18 mouse cellular contexts compared by ENCODE assay signal in genomic region chr1:179975645-179976275, GRCm38 (mm10). TPM values are rescaled to one million over a fixed set of nuclear protein-coding genes. Genes with fewer than 3 reads are reported as not detected.
DNase-seq lines count a peak whose midpoint lies in the region; ATAC-seq and TF ChIP-seq lines count a peak whose summit lies in the region.
"Had no signal": no experiment of that assay in that cellular context is flagged by ENCODE, and none has a peak within 500 bp of the region (broad histone marks: within the 10 kb centered on the region; RNA-seq: fewer than 3 reads in every experiment).

No protein-coding gene starts in this region.

- H3K4me3 ChIP-seq in G1E (ENCODE audit: low read depth, low read length), result peak overlapping the region; percentile 33; the same call in 1 of the 2 replicates
- H3K4me3 ChIP-seq in liver, embryonic 14.5 days (ENCODE audit: insufficient read depth in 1 of 2, low read depth in 2 of 2, low read length in 2 of 2), result peak overlapping the region; percentile 55 to 58
- H3K4me3 ChIP-seq: embryonic facial prominence, embryonic 15.5 days; hindbrain, embryonic 13.5 days; lung, embryonic 15.5 days; megakaryocyte, embryonic 14.5 days; neural tube, embryonic 13.5 days had no signal

- no peaks in the 10 kb centered on the region for H3K27me3 ChIP-seq in G1E (ENCODE audit: insufficient read depth, low read length)
- H3K27me3 ChIP-seq in liver, embryonic 14.5 days (ENCODE audit: control insufficient read depth, insufficient read depth, low read length), result no peaks in the 10 kb centered on the region
- H3K27me3 ChIP-seq: CH12.LX; embryonic facial prominence, embryonic 15.5 days; hindbrain, embryonic 13.5 days; lung, embryonic 15.5 days; megakaryocyte, embryonic 14.5 days; neural tube, embryonic 13.5 days; Patski had no signal

- peak overlapping the region; percentile 68 for H3K4me2 ChIP-seq in liver, embryonic 14.5 days (ENCODE audit: low read depth)
- H3K4me2 ChIP-seq: embryonic facial prominence, embryonic 15.5 days; hindbrain, embryonic 13.5 days; lung, embryonic 15.5 days; neural tube, embryonic 13.5 days had no signal

- peak overlapping the region; percentile 84 for H3K27ac ChIP-seq in liver, embryonic 14.5 days
- H3K27ac ChIP-seq: embryonic facial prominence, embryonic 15.5 days; hindbrain, embryonic 13.5 days; lung, embryonic 15.5 days; neural tube, embryonic 13.5 days had no signal

- WGBS in liver, embryonic 14.5 days (ENCODE audit: insufficient replicate concordance), result 14% methylated on average over 5 of the region's 5 CpGs

- no peaks in the 10 kb centered on the region for H3K9me3 ChIP-seq in G1E (replicated peaks)
- no peaks in the 10 kb centered on the region for H3K9me3 ChIP-seq in liver, embryonic 14.5 days (ENCODE audit: control insufficient read depth, low read length)
- H3K9me3 ChIP-seq: embryonic facial prominence, embryonic 15.5 days; hindbrain, embryonic 13.5 days; lung, embryonic 15.5 days; neural tube, embryonic 13.5 days had no signal

- peaks cover 23% of the 10 kb centered on the region for H3K4me1 ChIP-seq in G1E (ENCODE audit: insufficient read depth, low read depth, low read length)
- H3K4me1 ChIP-seq in liver, embryonic 14.5 days (replicated peaks; ENCODE audit: control insufficient read depth in 2 of 2, insufficient read depth in 2 of 2, low read length in 1 of 2), result peaks cover 39 to 47% of the 10 kb centered on the region in 2 experiments

- peak; percentile 65 for TF ChIP-seq EP300 in liver, embryonic 14.5 days (IDR thresholded peaks at IDR 0.05; ENCODE audit: low read depth)

- DNase-seq in cerebellum, adult 18-20 months, result peak; percentile 36
- no peak for DNase-seq in cerebellum, postnatal 36 days
- no peak for DNase-seq in G1E (ENCODE audit: low spot score)
- DNase-seq in liver, embryonic 14.5 days (ENCODE audit: low read depth in 3 of 3, low spot score in 3 of 3), result peak; percentile 48 to 50 (median 50)
- DNase-seq in left cerebral cortex, adult 18-20 months (ENCODE audit: low spot score in 2 of 2), result no peak
- no peak for DNase-seq in layer of hippocampus, postnatal 10 days (ENCODE audit: low spot score in 2 of 2)
- no peak for DNase-seq in gastrocnemius, adult 8-10 months (ENCODE audit: low spot score in 2 of 2)
- DNase-seq: kidney, postnatal 10 days; thymus, postnatal 36 days had no signal

- peak overlapping the region; percentile 67 for H3K9ac ChIP-seq in liver, embryonic 14.5 days (replicated peaks)
- H3K9ac ChIP-seq: embryonic facial prominence, embryonic 15.5 days; hindbrain, embryonic 13.5 days; lung, embryonic 15.5 days; neural tube, embryonic 13.5 days had no signal

- ATAC-seq in G1E (ENCODE audit: extremely low read depth, insufficient number of reproducible peaks, low FRiP score, poor library complexity, severe bottlenecking), result no peak
- 0 out of 2 replicates have a peak, but pooled peaks have one; percentile 38 for ATAC-seq in erythroblast, adult 5-6 weeks (replicated peaks; ENCODE audit: low FRiP score, poor library complexity, severe bottlenecking)
- peak; percentile 92 for ATAC-seq in liver, embryonic 14.5 days (ENCODE audit: insufficient read depth)
- ATAC-seq: forebrain, embryonic 14.5 days; Patski had no signal

- TF ChIP-seq CTCF in G1E (IDR thresholded peaks at IDR 0.05; ENCODE audit: low read depth, low read length), result no peak
- TF ChIP-seq CTCF in liver, embryonic 14.5 days (IDR thresholded peaks at IDR 0.05; ENCODE audit: low read depth), result no peak

- peaks cover 11% of the 10 kb centered on the region for H3K36me3 ChIP-seq in G1E (replicated peaks)
- H3K36me3 ChIP-seq in liver, embryonic 14.5 days (replicated peaks; ENCODE audit: control insufficient read depth, insufficient read depth, low read depth), result no peaks in the 10 kb centered on the region
- H3K36me3 ChIP-seq: embryonic facial prominence, embryonic 15.5 days; hindbrain, embryonic 13.5 days; lung, embryonic 15.5 days; neural tube, embryonic 13.5 days had no signal

RNA-seq across cellular contexts. Expression of gene Cdc42bpa, which starts 15.5 kb away (rescaled TPM):
- total RNA-seq in G1E (2014; fragmentation: Nextera tagmentation), result 50.3 and 90.0 TPM in 2 replicates
- 22.9 and 28.2 TPM in 2 replicates for total RNA-seq in G1E (2017)
- polyA plus RNA-seq in G1E (2012), result 8.2 and 8.3 TPM in 2 replicates
- total RNA-seq in erythroblast, adult 5-6 weeks (2015; ENCODE audit: low replicate concordance), result 6.9 and 15.7 TPM in 2 replicates
- 27.2 and 30.0 TPM in 2 replicates for total RNA-seq in erythroblast, adult 5-6 weeks (2017; ENCODE audit: low replicate concordance)
- polyA plus RNA-seq in liver, embryonic 14.5 days (2012; rRNA removed), result 7.5 and 9.1 TPM in 2 replicates
- polyA plus RNA-seq in liver, embryonic 14.5 days (2014; fragmentation: Nextera tagmentation; extraction: Ambion mirVana), result 8.1 and 8.2 TPM in 2 replicates
- 100 to 1,000 TPM; 223 to 236 TPM for total RNA-seq in left cerebral cortex, adult 18-20 months (2021)
- 100 to 1,000 TPM; 220 to 243 TPM for total RNA-seq in layer of hippocampus, postnatal 10 days (2021)
- 10 to 100 TPM; 18.8 to 27.4 (median 24.2) TPM for total RNA-seq in gastrocnemius, adult 8-10 months (2022)

Comparison
In these comparisons a context has a peak if more than half of its experiments do, and no peak if none do; other contexts are left out.
1. DNase-seq: peak in cerebellum, adult 18-20 months (2 of 2) and liver, embryonic 14.5 days (3 of 3); none in cerebellum, postnatal 36 days (0 of 2), G1E (single experiment), left cerebral cortex, adult 18-20 months (0 of 2), layer of hippocampus, postnatal 10 days (0 of 2) and gastrocnemius, adult 8-10 months (0 of 2).